Mouse (Mus musculus) lung, postnatal 0 days (tissue): ENCODE data around the gene B4galnt4. TPM values are rescaled to one million over a fixed set of nuclear protein-coding genes. Genes with fewer than 3 reads are reported as not detected.

Source experiments
- ATAC-seq: fragments of 200-750 bp; cut with Nextera tagmentation; 2 replicates; pipeline ENCODE4 v1.8.0; 2017; ENCODE audit warnings: moderate library complexity
- DNase-seq: peaks from one replicate; pipeline ENCODE4 v3.0.0-alpha.2; 2016; ENCODE audit warnings: low spot score
- H3K27ac ChIP-seq: fragments of 300-500 bp; sonication (generic); 2 replicates; pipeline ENCODE4 v1.5.1; 2014; ENCODE audit warnings: antibody characterized with exemption, mild to moderate bottlenecking, low read length, mixed read lengths
- H3K27me3 ChIP-seq: fragments of 300-500 bp; sonication (generic); replicated peaks from 2 replicates; pipeline ENCODE4 v1.6.1; 2014; ENCODE audit warnings: low read length, mixed read lengths; ENCODE audit not compliant: insufficient read depth
- H3K36me3 ChIP-seq: fragments of 300-500 bp; sonication (generic); 2 replicates; pipeline ENCODE4 v1.6.1; 2014; ENCODE audit warnings: low read length, mixed read lengths; ENCODE audit not compliant: insufficient read depth
- H3K4me1 ChIP-seq: fragments of 300-500 bp; sonication (generic); 2 replicates; pipeline ENCODE4 v1.6.1; 2014; ENCODE audit warnings: antibody characterized with exemption, low read depth, low read length, mixed read lengths; ENCODE audit not compliant: insufficient read depth
- H3K4me2 ChIP-seq: fragments of 300-500 bp; sonication (generic); replicated peaks from 2 replicates; pipeline ENCODE4 v1.6.1; 2014; ENCODE audit warnings: low read depth, mild to moderate bottlenecking, low read length, moderate library complexity, mixed read lengths
- H3K4me3 ChIP-seq: fragments of 300-500 bp; sonication (generic); 2 replicates; pipeline ENCODE4 v1.5.1; 2014; ENCODE audit warnings: low read depth, low read length
- H3K9ac ChIP-seq: fragments of 300-500 bp; sonication (generic); replicated peaks from 2 replicates; pipeline ENCODE4 v1.6.1; 2014; ENCODE audit warnings: low read depth, mild to moderate bottlenecking
- H3K9me3 ChIP-seq: fragments of 300-500 bp; sonication (generic); 2 replicates; pipeline ENCODE4 v1.6.1; 2016; ENCODE audit warnings: low read length, mixed read lengths
- CTCF ChIP-seq: IDR thresholded peaks from 2 replicates; pipeline ENCODE4 v1.5.1; 2016; ENCODE audit warnings: antibody characterized with exemption, mild to moderate bottlenecking
- EP300 ChIP-seq: IDR thresholded peaks from 2 replicates; pipeline ENCODE4 v1.6.1; 2016; ENCODE audit warnings: antibody characterized with exemption, mild to moderate bottlenecking, control low read depth
- WGBS: fragments of 180-500 bp; shearing (Covaris S2); extraction: QIAGEN DNeasy Blood & Tissue Kit; methylation state at CpG from one replicate; pipeline ENCODE4 v1.1.7; 2014; 5-methylcytosine and 5-hydroxymethylcytosine counted together
- polyA plus RNA-seq: library from polyadenylated mRNA; unstranded; fragments of >200 nt; fragmentation: Nextera tagmentation; extraction: Ambion mirVana; gene quantifications from 2 replicates; pipeline ENCODE4 v1.2.1, GENCODE M21; 2015

B4galnt4 gene
- polyA plus RNA-seq, 1 experiment from 2014 or later = 0.13 TPM

GRCm38 (mm10) chr7:141040867-141041606, 19.9 kb upstream of the B4galnt4 start:
- no peak for TF ChIP-seq EP300
- TF ChIP-seq CTCF = no peak
- ATAC-seq (peak; percentile 57), DNase-seq (peak; percentile 75)
- Histone ChIP-seq H3K4me2 (no peak overlapping the region), H3K4me3 (no peak overlapping the region), H3K36me3 (no peaks in the 10 kb centered on the region), H3K27ac (peak overlapping the region; percentile 89), H3K9me3 (no peaks in the 10 kb centered on the region), H3K4me1 (no peaks in the 10 kb centered on the region), H3K27me3 (no peaks in the 10 kb centered on the region), H3K9ac (0 out of 2 replicates have a peak overlapping the region, but pooled peaks have one; percentile 8)
- 33% methylated on average over 7 of the region's 9 CpGs for WGBS

GRCm38 (mm10) chr7:141041661-141042060, 19.2 kb upstream of the B4galnt4 start:
- DNase-seq (peak; percentile 94), ATAC-seq (peak; percentile 95)
- Histone ChIP-seq H3K9ac (no peak overlapping the region), H3K27me3 (no peaks in the 10 kb centered on the region), H3K36me3 (no peaks in the 10 kb centered on the region), H3K9me3 (no peaks in the 10 kb centered on the region), H3K4me2 (no peak overlapping the region), H3K4me3 (no peak overlapping the region), H3K27ac (peak overlapping the region; percentile 89), H3K4me1 (no peaks in the 10 kb centered on the region)
- 4% methylated on average over 5 of the region's 5 CpGs for WGBS
- TF ChIP-seq EP300 = peak; percentile 64; the same call in 1 of the 2 replicates
- TF ChIP-seq CTCF = no peak

DNA sequence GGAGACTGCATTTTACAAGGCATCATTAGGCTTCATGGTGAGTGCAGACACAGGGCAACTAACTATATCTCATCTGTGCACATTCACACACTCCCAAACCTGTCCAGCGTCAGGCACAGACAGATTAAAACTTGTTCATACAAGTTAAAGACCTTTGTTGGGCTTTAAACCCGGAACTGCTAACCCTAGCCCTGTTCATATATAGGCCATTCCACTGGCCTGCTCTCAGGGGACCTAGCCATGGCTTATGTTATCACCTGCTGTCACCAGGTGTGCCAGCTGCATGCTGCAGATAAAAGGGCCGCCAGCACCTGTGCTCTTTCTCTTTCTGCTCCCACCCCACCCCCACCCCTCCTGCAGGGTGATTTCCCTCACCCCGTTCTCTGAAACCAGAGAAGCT, 18.4 kb upstream of the B4galnt4 start:
- TF ChIP-seq CTCF (no peak), EP300 (no peak)
- no peak for ATAC-seq
- no peak for DNase-seq
- no peaks in the 10 kb centered on the region for H3K36me3 ChIP-seq
- no peaks in the 10 kb centered on the region for H3K9me3 ChIP-seq
- no peak overlapping the region for H3K4me2 ChIP-seq
- H3K4me1 ChIP-seq = no peaks in the 10 kb centered on the region; the same call in 1 of the 2 replicates
- no peaks in the 10 kb centered on the region for H3K27me3 ChIP-seq
- 57% methylated on average over 4 of the region's 4 CpGs for WGBS
- H3K4me3 ChIP-seq = no peak overlapping the region
- H3K27ac ChIP-seq = no peak overlapping the region
- H3K9ac ChIP-seq = no peak overlapping the region

- Histone ChIP-seq H3K36me3 (no peaks in the 10 kb centered on the region), H3K4me2 (peak overlapping the region; percentile 68; the same call in 1 of the 2 replicates), H3K9ac (no peak overlapping the region), H3K4me1 (peaks cover 3% of the 10 kb centered on the region; the same call in 1 of the 2 replicates), H3K27ac (peak overlapping the region; percentile 93), H3K9me3 (no peaks in the 10 kb centered on the region), H3K27me3 (no peaks in the 10 kb centered on the region), H3K4me3 (no peak overlapping the region)
- TF ChIP-seq EP300 (peak; percentile 55; the same call in 1 of the 2 replicates), CTCF (peak; percentile 25)
- ATAC-seq (peak; percentile 22), DNase-seq (peak; percentile 68)
- WGBS = 56% methylated on average over 6 of the region's 6 CpGs
These were observed 13.8 kb upstream of the B4galnt4 start for GRCm38 (mm10) chr7:141046931-141047580.

GRCm38 (mm10) chr7:141047581-141048225, 13.2 kb upstream of the B4galnt4 start:
- TF ChIP-seq CTCF (no peak), EP300 (peak; percentile 58)
- Histone ChIP-seq H3K4me3 (peak overlapping the region; percentile 23), H3K27me3 (no peaks in the 10 kb centered on the region), H3K9me3 (no peaks in the 10 kb centered on the region), H3K4me2 (peak overlapping the region; percentile 68), H3K9ac (no peak overlapping the region), H3K36me3 (no peaks in the 10 kb centered on the region), H3K4me1 (peaks cover 3% of the 10 kb centered on the region; the same call in 1 of the 2 replicates), H3K27ac (peak overlapping the region; percentile 96)
- WGBS = 7% methylated on average over 14 of the region's 19 CpGs
- DNase-seq = peak; percentile 97
- peak; percentile 93 for ATAC-seq
